Mouse (Mus musculus): ENCODE data around the gene Zfp239. TPM values are rescaled to one million over a fixed set of nuclear protein-coding genes. Genes with fewer than 3 reads are reported as not detected.
"Not testable (repeated sequence)": the region's sequence is repeated elsewhere in the genome, so short reads cannot be mapped to it uniquely, and the experiment has no call there.

Gene Zfp239
- polyA plus RNA-seq, 1 experiment from 2014 or later: 12.2 TPM

- Histone ChIP-seq H3K9me3 (replicated peaks) (no peaks in the 10 kb centered on the region), H3K4me2 (replicated peaks) (no peak overlapping the region), H3K4me1 (no peaks in the 10 kb centered on the region), H3K27me3 (no peaks in the 10 kb centered on the region), H3K36me3 (no peaks in the 10 kb centered on the region), H3K9ac (no peak overlapping the region), H3K4me3 (no peak overlapping the region), H3K27ac (no peak overlapping the region)
- no peak for ATAC-seq (ENCODE audit: low FRiP score)
- 88% methylated on average over 1 of the region's 1 CpGs for WGBS
Observed at GRCm38 (mm10) chr6:117857990-117858389, 3.9 kb upstream of the Zfp239 start.

- Histone ChIP-seq H3K4me2 (replicated peaks) (peak overlapping the region; percentile 90), H3K9ac (no peak overlapping the region), H3K36me3 (no peaks in the 10 kb centered on the region), H3K27me3 (no peaks in the 10 kb centered on the region), H3K4me3 (no peak overlapping the region), H3K27ac (no peak overlapping the region), H3K9me3 (replicated peaks) (no peaks in the 10 kb centered on the region), H3K4me1 (peaks cover 7% of the 10 kb centered on the region)
- ATAC-seq (ENCODE audit: low FRiP score): peak; percentile 48
- WGBS: 72% methylated on average over 8 of the region's 8 CpGs
Observed at GRCm38 (mm10) chr6:117862465-117862864, 565 bp downstream of the Zfp239 start.

- Histone ChIP-seq H3K4me2 (replicated peaks) (peak overlapping the region; percentile 90), H3K9ac (peak overlapping the region; percentile 76), H3K4me3 (peak overlapping the region; percentile 76), H3K27ac (no peak overlapping the region), H3K4me1 (peaks cover 7% of the 10 kb centered on the region), H3K27me3 (no peaks in the 10 kb centered on the region), H3K36me3 (no peaks in the 10 kb centered on the region), H3K9me3 (replicated peaks) (no peaks in the 10 kb centered on the region)
- ATAC-seq (ENCODE audit: low FRiP score): peak; percentile 94
- WGBS: 3% methylated on average over 26 of the region's 26 CpGs
Observed at GRCm38 (mm10) chr6:117862899-117863620, 1.2 kb downstream of the Zfp239 start.

GRCm38 (mm10) chr6:117863751-117864150 lies 1.9 kb downstream of the Zfp239 start:
- 97% methylated on average over 8 of the region's 8 CpGs for WGBS
- H3K4me3 ChIP-seq: peak overlapping the region; percentile 76
- peak overlapping the region; percentile 90 for H3K4me2 ChIP-seq (replicated peaks)
- no peaks in the 10 kb centered on the region for H3K9me3 ChIP-seq (replicated peaks)
- no peaks in the 10 kb centered on the region for H3K36me3 ChIP-seq
- no peak overlapping the region for H3K27ac ChIP-seq
- H3K27me3 ChIP-seq: no peaks in the 10 kb centered on the region
- no peak for ATAC-seq (ENCODE audit: low FRiP score)
- peaks cover 7% of the 10 kb centered on the region for H3K4me1 ChIP-seq
- H3K9ac ChIP-seq: no peak overlapping the region; the same call in 1 of the 2 replicates

GRCm38 (mm10) chr6:117868187-117868586 lies 6.3 kb downstream of the Zfp239 start:
- Histone ChIP-seq H3K27me3 (no peaks in the 10 kb centered on the region), H3K9me3 (replicated peaks) (no peaks in the 10 kb centered on the region), H3K4me1 (peaks cover 7% of the 10 kb centered on the region), H3K4me3 (no peak overlapping the region), H3K4me2 (replicated peaks) (no peak overlapping the region), H3K36me3 (peaks cover 9% of the 10 kb centered on the region; the same call in 1 of the 2 replicates), H3K9ac (no peak overlapping the region), H3K27ac (no peak overlapping the region)
- 90% methylated on average over 8 of the region's 8 CpGs for WGBS
- no peak for ATAC-seq (ENCODE audit: low FRiP score)

- 82% methylated on average over 14 of the region's 14 CpGs for WGBS
- no peaks in the 10 kb centered on the region for H3K9me3 ChIP-seq (replicated peaks)
Observed at GRCm38 (mm10) chr6:117871034-117871433, 9.1 kb downstream of the Zfp239 start.

GRCm38 (mm10) chr6:117873450-117873849 lies 11.6 kb downstream of the Zfp239 start:
- not testable (repeated sequence) for H3K9ac ChIP-seq; H3K4me2 ChIP-seq (replicated peaks); ATAC-seq (ENCODE audit: low FRiP score); H3K9me3 ChIP-seq (replicated peaks); H3K36me3 ChIP-seq; H3K27ac ChIP-seq; H3K4me1 ChIP-seq; H3K27me3 ChIP-seq; H3K4me3 ChIP-seq
- 87% methylated on average over 7 of the region's 7 CpGs for WGBS

More at GRCm38 (mm10) chr6:117871034-117871433, 9.1 kb downstream of the Zfp239 start:
- Histone ChIP-seq H3K27ac (no peak overlapping the region), H3K36me3 (peaks cover 9% of the 10 kb centered on the region; the same call in 1 of the 2 replicates), H3K27me3 (no peaks in the 10 kb centered on the region), H3K9ac (no peak overlapping the region), H3K4me3 (no peak overlapping the region), H3K4me2 (replicated peaks) (no peak overlapping the region), H3K4me1 (no peaks in the 10 kb centered on the region)
- ATAC-seq (ENCODE audit: low FRiP score): no peak

- ATAC-seq (ENCODE audit: low FRiP score): no peak
- Histone ChIP-seq H3K9ac (no peak overlapping the region), H3K27ac (no peak overlapping the region), H3K36me3 (peaks cover 9% of the 10 kb centered on the region; the same call in 1 of the 2 replicates), H3K9me3 (replicated peaks) (no peaks in the 10 kb centered on the region), H3K27me3 (no peaks in the 10 kb centered on the region), H3K4me2 (replicated peaks) (no peak overlapping the region), H3K4me3 (no peak overlapping the region), H3K4me1 (no peaks in the 10 kb centered on the region)
- 76% methylated on average over 3 of the region's 3 CpGs for WGBS
Observed at GRCm38 (mm10) chr6:117874621-117875281, 12.9 kb downstream of the Zfp239 start.

- Histone ChIP-seq H3K4me2 (replicated peaks) (peak overlapping the region; percentile 62), H3K27me3 (no peaks in the 10 kb centered on the region), H3K4me1 (peaks cover 7% of the 10 kb centered on the region), H3K4me3 (peak overlapping the region; percentile 39), H3K9ac (peak overlapping the region; percentile 74), H3K9me3 (replicated peaks) (no peaks in the 10 kb centered on the region), H3K36me3 (no peaks in the 10 kb centered on the region), H3K27ac (peak overlapping the region; percentile 96)
- 11% methylated on average over 26 of the region's 26 CpGs for WGBS
- ATAC-seq (ENCODE audit: low FRiP score): peak; percentile 92
Observed at GRCm38 (mm10) chr6:117878700-117879407, 17.0 kb downstream of the Zfp239 start.

GRCm38 (mm10) chr6:117879408-117880115 lies 17.7 kb downstream of the Zfp239 start:
- Histone ChIP-seq H3K27ac (peak overlapping the region; percentile 96), H3K4me2 (replicated peaks) (peak overlapping the region; percentile 62), H3K27me3 (no peaks in the 10 kb centered on the region), H3K4me1 (peaks cover 7% of the 10 kb centered on the region), H3K36me3 (no peaks in the 10 kb centered on the region), H3K4me3 (peak overlapping the region; percentile 39), H3K9me3 (replicated peaks) (no peaks in the 10 kb centered on the region), H3K9ac (peak overlapping the region; percentile 74)
- peak; percentile 96 for ATAC-seq (ENCODE audit: low FRiP score)
- under 1% methylated on average over 67 of the region's 67 CpGs for WGBS

GRCm38 (mm10) chr6:117880394-117880838 lies 18.5 kb downstream of the Zfp239 start:
- 48% methylated on average over 3 of the region's 3 CpGs for WGBS
- H3K9ac ChIP-seq: peak overlapping the region; percentile 60; the same call in 1 of the 2 replicates
- H3K4me2 ChIP-seq (replicated peaks): peak overlapping the region; percentile 62
- H3K9me3 ChIP-seq (replicated peaks): no peaks in the 10 kb centered on the region
- ATAC-seq (ENCODE audit: low FRiP score): no peak
- peak overlapping the region; percentile 96; the same call in 1 of the 2 replicates for H3K27ac ChIP-seq
- H3K4me1 ChIP-seq: peaks cover 7% of the 10 kb centered on the region
- peak overlapping the region; percentile 39 for H3K4me3 ChIP-seq
- no peaks in the 10 kb centered on the region for H3K27me3 ChIP-seq
- no peaks in the 10 kb centered on the region for H3K36me3 ChIP-seq
